In genomic region chr2:93011465-93011864, GRCm38 (mm10) we compare ENCODE assay signal across 32 mouse cellular contexts.
"Had no signal": no experiment of that assay in that cellular context is flagged by ENCODE, and none has a peak within 500 bp of the region (broad histone marks: within the 10 kb centered on the region; RNA-seq: fewer than 3 reads in every experiment).

No protein-coding gene starts in this region.

- H3K4me3 ChIP-seq: heart, embryonic 12.5 days; heart, embryonic 13.5 days; heart, embryonic 15.5 days; hindbrain, embryonic 10.5 days; hindbrain, embryonic 12.5 days; hindbrain, embryonic 13.5 days; hindbrain, embryonic 15.5 days; intestine, embryonic 15.5 days; kidney, embryonic 15.5 days; layer of hippocampus, adult 2 months; left cerebral cortex, adult 2 months had no signal

- DNase-seq: heart, postnatal 10 days; heart, postnatal 14 days; heart, postnatal 36 days; heart, postnatal 4 days; kidney, adult 11 months; kidney, adult 18-20 months; kidney, adult 2 months; kidney, adult 8-10 months; kidney, adult 9 months; kidney, postnatal 10 days; kidney, postnatal 14 days; kidney, postnatal 25 days; kidney, postnatal 36 days; kidney, postnatal 4 days; layer of hippocampus, adult 9-11 months; layer of hippocampus, postnatal 36 days had no signal

- ATAC-seq: hindbrain, embryonic 16.5 days; hindbrain, postnatal 0 days; inflammation-experienced regulatory T-cells, adult 6 months; intestine, embryonic 15.5 days; intestine, embryonic 16.5 days; intestine, postnatal 0 days had no signal

- H3K9me3 ChIP-seq: heart, embryonic 12.5 days; heart, embryonic 13.5 days; heart, embryonic 15.5 days; hindbrain, embryonic 10.5 days; hindbrain, embryonic 12.5 days; hindbrain, embryonic 13.5 days; hindbrain, embryonic 15.5 days; intestine, embryonic 15.5 days; kidney, embryonic 15.5 days had no signal

- H3K27me3 ChIP-seq: heart, embryonic 12.5 days; heart, embryonic 13.5 days; heart, embryonic 15.5 days; hindbrain, embryonic 12.5 days; hindbrain, embryonic 13.5 days; hindbrain, embryonic 15.5 days; intestine, embryonic 15.5 days; kidney, embryonic 15.5 days had no signal
